Mouse (Mus musculus) cerebellum, adult 2 months (tissue): ENCODE data around the gene Ggcx. TPM values are rescaled to one million over a fixed set of nuclear protein-coding genes. Genes with fewer than 3 reads are reported as not detected.

Source experiments
- DNase-seq, 2 experiments: peaks; one replicate each; pipeline ENCODE4 v3.0.0; 2021
- H3K27ac ChIP-seq: fragments of 200-500 bp; 2 replicates; pipeline ENCODE4 v1.5.1; 2012; ENCODE audit warnings: low read length, control low read depth, inconsistent platforms; ENCODE audit not compliant: insufficient read depth
- H3K27me3 ChIP-seq: fragments of 200-500 bp; 2 replicates; pipeline ENCODE4 v1.6.1; 2012; ENCODE audit warnings: inconsistent platforms, mild to moderate bottlenecking, low read length, moderate library complexity; ENCODE audit not compliant: control insufficient read depth, insufficient read depth
- H3K4me1 ChIP-seq: fragments of 200-500 bp; 2 replicates; pipeline ENCODE4 v1.6.1; 2011; ENCODE audit warnings: low read length; ENCODE audit not compliant: control insufficient read depth, insufficient read depth
- H3K4me3 ChIP-seq: fragments of 200-500 bp; replicated peaks from 2 replicates; pipeline ENCODE3; 2011; ENCODE audit warnings: mild to moderate bottlenecking, low read depth, low read length, control low read depth; ENCODE audit not compliant: insufficient read depth
- CTCF ChIP-seq: fragments of 200-500 bp; IDR thresholded peaks from 2 replicates; pipeline ENCODE4 v1.5.1; 2011; ENCODE audit warnings: low read depth, mild to moderate bottlenecking, control low read depth, low read length, moderate library complexity, borderline replicate concordance; ENCODE audit not compliant: insufficient read depth
- POLR2A ChIP-seq: fragments of 200-500 bp; IDR thresholded peaks from 2 replicates; pipeline ENCODE4 v1.6.1; 2011; ENCODE audit warnings: low read length, control low read depth, borderline replicate concordance; ENCODE audit not compliant: insufficient read depth
- WGBS: fragments of 180-500 bp; shearing (Covaris S2); methylation state at CpG from one replicate; pipeline ENCODE4 v1.1.7; 2018; 5-methylcytosine and 5-hydroxymethylcytosine counted together
- polyA plus RNA-seq: library from polyadenylated mRNA; depleted of rRNA; stranded (reverse); fragments of >200 nt; gene quantifications from 2 replicates; pipeline ENCODE4 v1.2.3, GENCODE M21; 2012

Ggcx gene
- polyA plus RNA-seq, 1 experiment = 23.5 TPM

DNA sequence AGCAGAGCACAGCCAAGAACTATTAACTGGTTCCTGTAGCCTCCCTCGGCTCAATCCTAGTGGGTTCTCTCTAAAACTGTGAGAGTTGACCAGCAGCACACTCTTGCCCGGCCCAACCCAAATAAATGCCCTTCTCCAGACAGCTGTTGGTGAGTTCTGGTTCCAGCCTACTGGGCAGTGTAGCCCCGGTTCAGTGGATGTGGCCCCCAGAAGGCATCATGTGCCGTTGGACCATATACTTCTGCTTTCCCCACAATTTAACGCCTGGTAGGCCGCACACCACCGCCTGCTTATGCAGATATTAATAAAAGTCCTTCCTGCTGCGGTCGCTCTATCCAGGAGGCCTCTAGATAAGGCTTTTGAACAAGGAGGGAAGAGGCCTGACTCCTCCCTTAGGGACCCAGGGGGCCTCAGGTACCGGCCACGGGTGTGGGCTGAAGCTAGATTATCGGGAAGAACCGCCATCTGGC lies 24.6 kb upstream of the Ggcx start:
- peak overlapping the region; percentile 73 for H3K4me3 ChIP-seq
- 20% methylated on average over 13 of the region's 13 CpGs for WGBS
- no peaks in the 10 kb centered on the region for H3K27me3 ChIP-seq
- no peak for DNase-seq
- TF ChIP-seq CTCF = no peak
- H3K27ac ChIP-seq = peak overlapping the region; percentile 70
- H3K4me1 ChIP-seq = 0 out of 2 replicates have a peak, but pooled peaks cover 3% of the 10 kb centered on the region

DNA sequence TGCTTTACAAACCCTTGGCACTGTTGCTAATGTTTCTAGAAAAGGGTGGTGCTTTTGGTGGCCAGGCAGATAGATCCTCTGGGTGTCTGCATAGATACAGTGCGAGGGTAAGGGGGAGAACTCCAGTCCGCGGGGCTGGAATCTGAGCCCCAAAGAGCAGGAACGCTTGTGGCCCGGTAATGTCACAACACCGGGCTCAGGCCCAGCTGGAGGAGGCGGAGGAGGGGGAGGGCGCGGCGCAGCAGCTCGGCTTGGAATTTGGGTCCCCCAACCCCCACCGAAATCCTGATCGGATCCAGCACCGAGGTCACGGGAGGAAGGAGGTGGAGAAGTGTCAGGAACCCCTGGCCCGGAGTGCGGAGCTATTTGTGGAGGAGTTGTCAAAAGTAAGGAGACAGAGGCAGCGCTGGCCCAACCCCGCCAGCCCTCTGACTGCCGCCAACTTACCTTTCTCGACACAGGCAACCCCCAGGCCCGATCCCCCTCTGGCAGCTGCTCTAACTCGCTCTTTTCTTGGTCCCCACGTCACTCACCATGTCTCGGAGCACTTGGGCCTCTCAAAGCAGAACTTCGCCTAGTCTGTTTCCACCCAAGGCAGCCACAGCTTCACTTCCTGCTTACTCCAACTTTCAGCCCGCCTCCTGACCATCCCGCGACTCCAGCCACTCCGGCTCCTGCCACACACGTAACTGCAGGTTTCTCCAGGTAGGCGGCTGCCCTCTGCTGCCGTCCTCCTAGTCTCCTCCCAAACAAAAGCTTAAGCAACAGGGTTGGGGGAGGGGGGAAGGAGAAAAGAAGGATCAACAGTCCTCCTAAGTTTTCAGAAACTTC lies 24.0 kb upstream of the Ggcx start, which contains the start of gene Vamp8:
Vamp8 (minus strand) TSS at position 763 of the 831 bp plus-strand sequence.
- DNase-seq = peak; percentile 66 to 71
- H3K27me3 ChIP-seq = no peaks in the 10 kb centered on the region
- 2% methylated on average over 33 of the region's 33 CpGs for WGBS
- H3K4me1 ChIP-seq = 0 out of 2 replicates have a peak, but pooled peaks cover 3% of the 10 kb centered on the region
- TF ChIP-seq POLR2A (peak; percentile 33; the same call in 1 of the 2 replicates), CTCF (no peak)
- H3K27ac ChIP-seq = peak within 1 kb of the TSS; percentile 70
- peak within 1 kb of the TSS; percentile 73 for H3K4me3 ChIP-seq

- H3K27ac ChIP-seq = no peak overlapping the region
Observed at GRCm38 (mm10) chr6:72390795-72391521, 23.1 kb upstream of the Ggcx start.

DNA sequence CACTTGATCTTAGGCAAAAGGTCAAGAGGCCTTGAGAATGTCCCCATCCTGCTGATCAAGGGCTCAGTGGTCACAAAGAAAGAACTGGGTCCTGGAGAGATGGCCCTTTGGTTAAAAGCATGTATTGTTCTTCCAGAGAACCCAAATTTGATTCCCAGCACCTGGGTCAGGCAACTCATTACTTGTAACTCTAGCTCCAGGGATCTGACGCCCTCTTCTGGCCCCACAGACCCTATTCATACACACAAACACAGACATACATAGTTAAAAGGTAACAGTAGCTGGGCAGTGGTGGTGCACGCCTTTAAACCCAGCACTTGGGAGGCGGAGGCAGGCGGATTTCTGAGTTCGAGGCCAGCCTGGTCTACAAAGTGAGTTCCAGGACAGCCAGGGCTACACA lies 21.8 kb upstream of the Ggcx start:
- DNase-seq = no peak
- H3K27me3 ChIP-seq = no peaks in the 10 kb centered on the region
- no peak overlapping the region for H3K27ac ChIP-seq
- H3K4me3 ChIP-seq = no peak overlapping the region
- H3K4me1 ChIP-seq = 0 out of 2 replicates have a peak, but pooled peaks cover 3% of the 10 kb centered on the region
- whole genome bisulfite sequencing = 87% methylated on average over 5 of the region's 5 CpGs
- TF ChIP-seq CTCF (no peak), POLR2A (no peak)

More at GRCm38 (mm10) chr6:72390795-72391521, 23.1 kb upstream of the Ggcx start:
- Histone ChIP-seq H3K4me3 (no peak overlapping the region), H3K27me3 (no peaks in the 10 kb centered on the region), H3K4me1 (0 out of 2 replicates have a peak, but pooled peaks cover 3% of the 10 kb centered on the region)
- no peak for TF ChIP-seq POLR2A
- TF ChIP-seq CTCF = no peak
- 36% methylated on average over 12 of the region's 12 CpGs for WGBS
- peak in 1 of 2 experiments; percentile 26 for DNase-seq

DNA sequence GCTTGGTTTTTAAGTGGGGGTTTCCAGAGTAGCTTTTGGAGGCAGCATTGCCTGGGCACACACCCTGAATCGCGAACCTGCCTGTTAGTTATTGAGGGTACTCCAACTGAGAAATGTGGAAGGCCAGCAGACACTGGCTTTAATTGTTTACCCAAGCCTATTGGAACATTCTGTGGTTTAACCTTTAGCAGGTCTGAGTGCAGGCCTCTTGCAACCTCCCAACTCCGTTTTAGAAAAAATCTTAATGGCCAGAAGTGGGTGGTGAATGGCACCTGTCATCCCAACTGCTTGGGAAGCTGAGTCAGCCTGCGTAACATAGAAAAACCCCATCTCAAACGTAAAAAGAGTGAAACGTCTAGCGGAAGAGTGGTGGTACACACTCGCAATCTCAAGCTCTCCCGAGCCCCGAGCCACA lies 17.3 kb upstream of the Ggcx start:
- WGBS = 84% methylated on average over 10 of the region's 10 CpGs
- H3K27me3 ChIP-seq = no peaks in the 10 kb centered on the region
- no peaks in the 10 kb centered on the region for H3K4me1 ChIP-seq
- no peak overlapping the region for H3K27ac ChIP-seq
- no peak for TF ChIP-seq POLR2A
- no peak for TF ChIP-seq CTCF
- DNase-seq = no peak
- no peak overlapping the region for H3K4me3 ChIP-seq

- WGBS = 40% methylated on average over 2 of the region's 2 CpGs
- Histone ChIP-seq H3K27ac (no peak overlapping the region), H3K4me1 (no peaks in the 10 kb centered on the region), H3K27me3 (no peaks in the 10 kb centered on the region), H3K4me3 (no peak overlapping the region)
- TF ChIP-seq POLR2A (no peak), CTCF (no peak)
- no peak for DNase-seq
Observed at GRCm38 (mm10) chr6:72399967-72400366, 14.1 kb upstream of the Ggcx start.

GRCm38 (mm10) chr6:72401875-72402274 lies 12.2 kb upstream of the Ggcx start:
- Histone ChIP-seq H3K4me1 (no peaks in the 10 kb centered on the region), H3K27ac (no peak overlapping the region), H3K4me3 (no peak overlapping the region), H3K27me3 (no peaks in the 10 kb centered on the region)
- 27% methylated on average over 7 of the region's 7 CpGs for WGBS
- TF ChIP-seq POLR2A (no peak), CTCF (peak; percentile 74)
- peak; percentile 64 to 75 for DNase-seq
